Mouse (Mus musculus): ENCODE measurements around the gene Rhoh.

- TF ChIP-seq CTCF (IDR thresholded peaks at IDR 0.05; ENCODE audit: borderline replicate concordance, control insufficient read depth, extremely low read depth, insufficient read depth, low read length, poor library complexity) (no peak), POLR2A (IDR thresholded peaks at IDR 0.05; ENCODE audit: control insufficient read depth, extremely low read depth, insufficient read depth, low read length, poor library complexity) (no peak)
Observed at GRCm38 (mm10) chr5:65897731-65898130, 36.7 kb downstream of the Rhoh start.
